Mouse (Mus musculus): ENCODE data around the gene Gm42688. TPM values are rescaled to one million over a fixed set of nuclear protein-coding genes. Genes with fewer than 3 reads are reported as not detected.
A peak's percentile ranks its signal among the peaks of the same experiment; 100 is the strongest.

Gene Gm42688
- polyA plus RNA-seq, 1 experiment from 2014 or later, result 2.9 TPM

GRCm38 (mm10) chr6:83115011-83115671 is 13.7 kb downstream of the Gm42688 start, which contains the start of gene Mogs:
Mogs (plus strand) TSS chr6:83115496.
- Histone ChIP-seq H3K9me3 (ENCODE audit: control insufficient read depth, low read length) (no peaks in the 10 kb centered on the region), H3K36me3 (ENCODE audit: control insufficient read depth, insufficient read depth, low read length) (peaks cover 20% of the 10 kb centered on the region)

GRCm38 (mm10) chr6:83115682-83116372 is 14.4 kb downstream of the Gm42688 start:
- Histone ChIP-seq H3K27ac (ENCODE audit: low read length) (peak overlapping the region; percentile 69), H3K9ac (ENCODE audit: low read length) (peak overlapping the region; percentile 90), H3K4me2 (ENCODE audit: low read depth, low read length) (peak overlapping the region; percentile 93), H3K4me1 (replicated peaks; ENCODE audit: control insufficient read depth, insufficient read depth, low read length) (peaks cover 27% of the 10 kb centered on the region), H3K27me3 (ENCODE audit: control insufficient read depth, insufficient read depth, low read depth, low read length) (no peaks in the 10 kb centered on the region), H3K4me3 (ENCODE audit: low read length) (peak overlapping the region; percentile 71), H3K36me3 (ENCODE audit: control insufficient read depth, insufficient read depth, low read length) (peaks cover 20% of the 10 kb centered on the region), H3K9me3 (ENCODE audit: control insufficient read depth, low read length) (no peaks in the 10 kb centered on the region)
- WGBS, result 1% methylated on average over 30 of the region's 48 CpGs
- peak; percentile 37; the same call in 1 of the 2 replicates for ATAC-seq (ENCODE audit: low read depth)

More at GRCm38 (mm10) chr6:83115011-83115671, 13.7 kb downstream of the Gm42688 start, which contains the start of gene Mogs:
- 1% methylated on average over 44 of the region's 58 CpGs for WGBS
- H3K4me1 ChIP-seq (replicated peaks; ENCODE audit: control insufficient read depth, insufficient read depth, low read length), result peaks cover 25% of the 10 kb centered on the region
- peak within 1 kb of the TSS; percentile 76 for H3K27ac ChIP-seq (ENCODE audit: low read length)
- peak within 1 kb of the TSS; percentile 71 for H3K4me3 ChIP-seq (ENCODE audit: low read length)
- peak within 1 kb of the TSS; percentile 90 for H3K9ac ChIP-seq (ENCODE audit: low read length)
- ATAC-seq (ENCODE audit: low read depth), result peak; percentile 94
- peak within 1 kb of the TSS; percentile 93 for H3K4me2 ChIP-seq (ENCODE audit: low read depth, low read length)
- H3K27me3 ChIP-seq (ENCODE audit: control insufficient read depth, insufficient read depth, low read depth, low read length), result no peaks in the 10 kb centered on the region

- peak overlapping the region; percentile 93 for H3K4me2 ChIP-seq (ENCODE audit: low read depth, low read length)
- no peaks in the 10 kb centered on the region for H3K9me3 ChIP-seq (ENCODE audit: control insufficient read depth, low read length)
- H3K4me1 ChIP-seq (replicated peaks; ENCODE audit: control insufficient read depth, insufficient read depth, low read length), result peaks cover 27% of the 10 kb centered on the region
- H3K36me3 ChIP-seq (ENCODE audit: control insufficient read depth, insufficient read depth, low read length), result peaks cover 20% of the 10 kb centered on the region
- H3K27me3 ChIP-seq (ENCODE audit: control insufficient read depth, insufficient read depth, low read depth, low read length), result no peaks in the 10 kb centered on the region
- peak overlapping the region; percentile 71 for H3K4me3 ChIP-seq (ENCODE audit: low read length)
- no peak for ATAC-seq (ENCODE audit: low read depth)
- peak overlapping the region; percentile 90 for H3K9ac ChIP-seq (ENCODE audit: low read length)
- peak overlapping the region; percentile 69 for H3K27ac ChIP-seq (ENCODE audit: low read length)
- WGBS, result 59% methylated on average over 11 of the region's 11 CpGs
Observed at GRCm38 (mm10) chr6:83116373-83117164, 15.2 kb downstream of the Gm42688 start.

- WGBS, result 66% methylated on average over 4 of the region's 4 CpGs
- Histone ChIP-seq H3K36me3 (ENCODE audit: control insufficient read depth, insufficient read depth, low read length) (peaks cover 20% of the 10 kb centered on the region), H3K9ac (ENCODE audit: low read length) (no peak overlapping the region; the same call in 1 of the 2 replicates), H3K4me1 (replicated peaks; ENCODE audit: control insufficient read depth, insufficient read depth, low read length) (peaks cover 27% of the 10 kb centered on the region), H3K9me3 (ENCODE audit: control insufficient read depth, low read length) (no peaks in the 10 kb centered on the region), H3K4me3 (ENCODE audit: low read length) (no peak overlapping the region), H3K27me3 (ENCODE audit: control insufficient read depth, insufficient read depth, low read depth, low read length) (no peaks in the 10 kb centered on the region), H3K27ac (ENCODE audit: low read length) (no peak overlapping the region), H3K4me2 (ENCODE audit: low read depth, low read length) (no peak overlapping the region)
- no peak for ATAC-seq (ENCODE audit: low read depth)
Observed at GRCm38 (mm10) chr6:83117165-83117438, 15.7 kb downstream of the Gm42688 start.

- Histone ChIP-seq H3K4me1 (replicated peaks; ENCODE audit: control insufficient read depth, insufficient read depth, low read length) (peaks cover 31% of the 10 kb centered on the region), H3K4me3 (ENCODE audit: low read length) (no peak overlapping the region), H3K9ac (ENCODE audit: low read length) (no peak overlapping the region), H3K36me3 (ENCODE audit: control insufficient read depth, insufficient read depth, low read length) (peaks cover 20% of the 10 kb centered on the region), H3K9me3 (ENCODE audit: control insufficient read depth, low read length) (no peaks in the 10 kb centered on the region), H3K4me2 (ENCODE audit: low read depth, low read length) (no peak overlapping the region), H3K27me3 (ENCODE audit: control insufficient read depth, insufficient read depth, low read depth, low read length) (no peaks in the 10 kb centered on the region), H3K27ac (ENCODE audit: low read length) (no peak overlapping the region)
- WGBS, result 87% methylated on average over 13 of the region's 13 CpGs
- ATAC-seq (ENCODE audit: low read depth), result no peak
Observed at GRCm38 (mm10) chr6:83117616-83118015, 16.2 kb downstream of the Gm42688 start.

GRCm38 (mm10) chr6:83118369-83118768 is 17.0 kb downstream of the Gm42688 start:
- Histone ChIP-seq H3K27ac (ENCODE audit: low read length) (no peak overlapping the region), H3K27me3 (ENCODE audit: control insufficient read depth, insufficient read depth, low read depth, low read length) (no peaks in the 10 kb centered on the region), H3K4me1 (replicated peaks; ENCODE audit: control insufficient read depth, insufficient read depth, low read length) (peaks cover 36% of the 10 kb centered on the region), H3K36me3 (ENCODE audit: control insufficient read depth, insufficient read depth, low read length) (peaks cover 20% of the 10 kb centered on the region), H3K9ac (ENCODE audit: low read length) (no peak overlapping the region), H3K9me3 (ENCODE audit: control insufficient read depth, low read length) (no peaks in the 10 kb centered on the region), H3K4me3 (ENCODE audit: low read length) (no peak overlapping the region), H3K4me2 (ENCODE audit: low read depth, low read length) (no peak overlapping the region)
- ATAC-seq (ENCODE audit: low read depth), result no peak
- WGBS, result 75% methylated on average over 11 of the region's 11 CpGs

- 69% methylated on average over 14 of the region's 14 CpGs for WGBS
- Histone ChIP-seq H3K4me2 (ENCODE audit: low read depth, low read length) (no peak overlapping the region), H3K27ac (ENCODE audit: low read length) (no peak overlapping the region), H3K4me1 (replicated peaks; ENCODE audit: control insufficient read depth, insufficient read depth, low read length) (peaks cover 39% of the 10 kb centered on the region), H3K9me3 (ENCODE audit: control insufficient read depth, low read length) (no peaks in the 10 kb centered on the region), H3K27me3 (ENCODE audit: control insufficient read depth, insufficient read depth, low read depth, low read length) (no peaks in the 10 kb centered on the region), H3K36me3 (ENCODE audit: control insufficient read depth, insufficient read depth, low read length) (peaks cover 20% of the 10 kb centered on the region), H3K9ac (ENCODE audit: low read length) (peak overlapping the region; percentile 26; the same call in 1 of the 2 replicates), H3K4me3 (ENCODE audit: low read length) (no peak overlapping the region)
- no peak for ATAC-seq (ENCODE audit: low read depth)
Observed at GRCm38 (mm10) chr6:83118825-83119733, 17.7 kb downstream of the Gm42688 start.

- H3K9ac ChIP-seq (ENCODE audit: low read length), result peak overlapping the region; percentile 26; the same call in 1 of the 2 replicates
- H3K4me2 ChIP-seq (ENCODE audit: low read depth, low read length), result peak overlapping the region; percentile 96; the same call in 1 of the 2 replicates
- no peaks in the 10 kb centered on the region for H3K27me3 ChIP-seq (ENCODE audit: control insufficient read depth, insufficient read depth, low read depth, low read length)
- no peak for ATAC-seq (ENCODE audit: low read depth)
- WGBS, result 76% methylated on average over 7 of the region's 7 CpGs
- H3K4me1 ChIP-seq (replicated peaks; ENCODE audit: control insufficient read depth, insufficient read depth, low read length), result peaks cover 40% of the 10 kb centered on the region
- H3K9me3 ChIP-seq (ENCODE audit: control insufficient read depth, low read length), result no peaks in the 10 kb centered on the region
- H3K36me3 ChIP-seq (ENCODE audit: control insufficient read depth, insufficient read depth, low read length), result peaks cover 20% of the 10 kb centered on the region
- H3K27ac ChIP-seq (ENCODE audit: low read length), result no peak overlapping the region
- no peak overlapping the region for H3K4me3 ChIP-seq (ENCODE audit: low read length)
Observed at GRCm38 (mm10) chr6:83119734-83120051, 18.3 kb downstream of the Gm42688 start.

All from lung, embryonic 16.5 days (tissue).